Mouse (Mus musculus) G1E (cell line): ENCODE measurements around the gene Vasn.

Experiments
- CTCF ChIP-seq: IDR thresholded peaks from 2 replicates; pipeline ENCODE4 v1.5.1; 2012; ENCODE audit warnings: low read depth, low read length, inconsistent platforms, mixed read lengths
- GATA1 ChIP-seq: IDR thresholded peaks from 2 replicates; pipeline ENCODE4 v1.6.1; 2012; ENCODE audit warnings: borderline replicate concordance, low read length, inconsistent platforms, mixed read lengths
- TAL1 ChIP-seq: conservative IDR thresholded peaks from 2 replicates; pipeline ENCODE4 v1.6.1; 2012; ENCODE audit warnings: low read depth, low read length, inconsistent platforms, mixed read lengths

- TF ChIP-seq TAL1 = no peak
- TF ChIP-seq CTCF = no peak
- TF ChIP-seq GATA1 = no peak
These were observed 10.8 kb upstream of the Vasn start for GRCm38 (mm10) chr16:4628898-4629419.
